Mouse (Mus musculus): ENCODE data around the gene Fnbp1. TPM values are rescaled to one million over a fixed set of nuclear protein-coding genes. Genes with fewer than 3 reads are reported as not detected.

The Fnbp1 gene
- total RNA-seq, 2 experiments from 2014 or later: 7.9 to 13.2 TPM

DNA sequence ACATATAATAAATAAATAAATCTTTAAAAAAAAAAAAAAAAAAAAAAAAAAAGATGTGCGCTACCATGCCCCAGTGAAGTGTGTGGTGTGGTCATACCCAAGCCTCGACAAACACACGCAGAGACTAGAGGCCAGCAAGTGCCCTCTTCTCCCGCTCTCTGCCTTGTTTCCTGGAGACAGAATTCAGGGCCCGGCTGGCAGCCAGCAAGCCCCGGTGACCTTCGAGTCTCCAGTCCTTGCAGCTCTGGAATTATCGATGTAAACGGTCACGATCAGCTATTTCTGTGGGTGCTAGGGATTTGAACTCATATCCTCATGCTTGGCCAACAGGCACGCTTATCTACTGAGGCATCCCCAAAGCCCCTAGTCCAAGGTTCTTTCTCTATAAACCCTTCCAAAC, 43.2 kb downstream of the Fnbp1 start:
- no peak overlapping the region for H3K4me3 ChIP-seq
- peak overlapping the region; percentile 50; the same call in 1 of the 2 replicates for H3K27ac ChIP-seq
- TF ChIP-seq CTCF (IDR thresholded peaks at IDR 0.05): no peak
- DNase-seq: no peak
- intact Hi-C loops (cut with DNase I): no loop called here

DNA sequence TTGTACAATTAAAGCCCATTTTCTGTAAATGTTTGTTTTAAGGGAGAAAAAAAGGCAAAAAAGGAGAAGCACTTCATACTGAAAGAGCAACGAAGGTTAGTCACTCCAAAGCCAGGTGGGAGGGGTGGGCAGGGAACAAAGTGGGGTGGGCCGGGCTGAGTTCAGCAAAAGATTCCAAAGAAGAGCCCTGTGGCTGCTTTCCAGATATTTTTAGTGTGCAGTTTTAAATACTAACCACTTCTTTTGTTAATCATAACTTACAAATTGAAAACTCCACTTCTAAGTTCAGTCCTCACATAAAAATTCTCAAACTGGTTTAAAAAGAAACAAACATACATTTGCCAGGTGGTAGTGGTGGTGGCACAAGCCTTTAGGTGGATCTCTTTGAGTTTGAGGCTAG, 44.5 kb downstream of the Fnbp1 start:
- TF ChIP-seq CTCF (IDR thresholded peaks at IDR 0.05): no peak
- H3K27ac ChIP-seq: no peak overlapping the region
- no peak for DNase-seq
- no peak overlapping the region for H3K4me3 ChIP-seq
- intact Hi-C loops (cut with DNase I): no loop called here

DNA sequence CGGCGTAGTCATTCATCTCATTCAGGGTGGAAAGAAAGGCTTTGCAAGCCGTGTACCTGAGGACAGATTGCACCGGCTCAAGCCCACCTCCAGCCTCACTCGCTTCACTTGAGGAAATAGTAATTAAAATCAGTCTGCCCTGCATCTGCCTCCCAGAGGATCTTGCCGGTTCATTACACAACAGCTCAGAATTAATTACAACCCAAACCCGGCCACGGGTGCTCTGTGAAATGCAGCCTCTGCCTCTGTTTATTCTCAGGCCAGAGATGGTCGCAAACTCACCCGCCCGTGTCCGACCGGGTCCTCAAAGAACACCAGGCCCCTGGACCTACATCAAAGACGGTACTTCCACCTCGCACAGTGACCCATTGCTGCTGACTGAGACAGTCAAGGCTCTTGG, 45.7 kb downstream of the Fnbp1 start:
- intact Hi-C loops (cut with DNase I): no loop called here
- Histone ChIP-seq H3K27ac (no peak overlapping the region), H3K4me3 (no peak overlapping the region)
- no peak for DNase-seq
- no peak for TF ChIP-seq CTCF (IDR thresholded peaks at IDR 0.05)

DNA sequence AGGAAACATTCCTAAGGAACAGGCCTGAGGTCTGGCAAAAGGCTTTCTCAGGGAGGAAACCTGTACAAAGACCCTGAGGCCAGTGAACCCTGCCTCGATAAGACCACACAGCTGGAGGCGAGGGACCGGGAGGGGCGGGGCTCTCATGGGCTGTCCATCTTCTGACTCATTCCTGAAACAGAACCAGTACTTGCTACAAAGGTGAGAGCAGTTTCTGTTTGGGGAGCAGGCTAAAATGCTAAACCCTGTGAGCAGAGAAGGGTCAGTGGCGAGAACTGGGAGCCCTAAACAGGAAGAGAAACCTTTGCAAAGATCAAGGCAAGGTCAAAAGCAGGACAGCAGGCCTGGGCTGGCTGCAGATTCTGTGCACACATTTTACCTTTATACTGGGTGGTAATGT, 47.2 kb downstream of the Fnbp1 start:
- no peak for DNase-seq

DNA sequence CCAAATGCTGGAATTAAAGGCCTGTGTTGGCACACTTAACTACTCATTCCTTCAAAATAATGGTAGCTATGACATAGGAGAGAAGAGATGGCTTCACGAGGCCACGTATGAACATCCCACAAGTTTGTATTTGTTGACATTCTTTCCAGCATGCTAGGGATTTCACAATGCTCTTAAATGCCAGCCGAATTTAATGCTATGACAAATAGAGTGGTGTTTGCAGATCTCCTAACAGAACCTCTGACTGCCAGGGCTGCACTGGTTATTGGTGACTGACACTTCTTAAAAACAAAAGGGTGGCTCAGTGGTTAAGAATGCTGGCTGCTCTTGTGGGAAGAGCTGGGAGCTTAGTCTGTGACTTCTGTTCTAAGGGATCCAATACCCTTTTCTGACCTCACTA, 48.9 kb downstream of the Fnbp1 start:
- intact Hi-C loops (cut with DNase I): no loop called here
- Histone ChIP-seq H3K27ac (no peak overlapping the region), H3K4me3 (no peak overlapping the region)
- DNase-seq: no peak
- no peak for TF ChIP-seq CTCF (IDR thresholded peaks at IDR 0.05)

More for the DNA sequence above, 47.2 kb downstream of the Fnbp1 start:
- intact Hi-C loops (cut with DNase I): no loop called here
- TF ChIP-seq CTCF (IDR thresholded peaks at IDR 0.05): no peak
- Histone ChIP-seq H3K4me3 (no peak overlapping the region), H3K27ac (no peak overlapping the region)

DNA sequence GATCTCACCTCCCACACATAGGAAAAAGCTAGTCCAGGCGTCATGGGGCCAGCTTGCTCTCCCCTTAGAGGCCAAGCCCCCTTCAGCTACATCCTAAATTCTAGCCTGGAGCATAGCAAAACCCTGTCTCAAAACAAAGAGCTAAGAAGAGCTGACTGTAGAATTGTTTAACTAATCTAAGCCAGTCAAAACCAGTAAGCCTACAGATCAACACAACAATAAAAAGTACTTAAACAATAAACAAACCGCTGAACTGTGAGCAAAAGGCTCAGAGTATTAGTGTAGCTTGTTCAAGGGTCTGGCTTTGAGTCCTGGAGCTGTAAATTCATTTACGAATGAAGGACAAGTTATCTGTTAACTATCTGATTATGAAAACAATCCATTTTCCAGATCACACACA, 50.6 kb downstream of the Fnbp1 start:
- no peak for DNase-seq
- no peak overlapping the region for H3K4me3 ChIP-seq
- H3K27ac ChIP-seq: no peak overlapping the region
- TF ChIP-seq CTCF (IDR thresholded peaks at IDR 0.05): no peak
- intact Hi-C loops (cut with DNase I): no loop called here

DNA sequence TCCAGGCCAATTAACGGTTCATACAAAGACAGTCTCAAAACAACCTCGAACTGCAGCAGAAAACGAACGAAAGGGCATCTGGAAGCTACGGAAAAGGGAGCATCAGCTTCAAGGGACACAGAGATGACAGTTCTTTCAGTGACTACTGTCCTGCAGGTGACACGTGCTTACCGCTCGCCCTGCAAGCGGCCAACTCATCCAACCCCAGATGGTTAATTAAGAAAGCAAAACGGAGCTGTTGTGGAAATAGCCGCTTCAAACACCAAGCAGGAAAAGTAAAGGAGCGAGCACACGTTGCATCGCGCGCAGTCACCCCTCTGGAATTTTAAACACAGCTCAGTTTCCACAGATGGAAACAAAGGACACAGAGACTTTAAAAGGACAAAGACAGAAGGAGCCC, 52.2 kb downstream of the Fnbp1 start:
- Histone ChIP-seq H3K27ac (peak overlapping the region; percentile 80; the same call in 1 of the 2 replicates), H3K4me3 (no peak overlapping the region)
- DNase-seq: no peak
- TF ChIP-seq CTCF (IDR thresholded peaks at IDR 0.05): no peak
- intact Hi-C loops (cut with DNase I): no loop called here

DNA sequence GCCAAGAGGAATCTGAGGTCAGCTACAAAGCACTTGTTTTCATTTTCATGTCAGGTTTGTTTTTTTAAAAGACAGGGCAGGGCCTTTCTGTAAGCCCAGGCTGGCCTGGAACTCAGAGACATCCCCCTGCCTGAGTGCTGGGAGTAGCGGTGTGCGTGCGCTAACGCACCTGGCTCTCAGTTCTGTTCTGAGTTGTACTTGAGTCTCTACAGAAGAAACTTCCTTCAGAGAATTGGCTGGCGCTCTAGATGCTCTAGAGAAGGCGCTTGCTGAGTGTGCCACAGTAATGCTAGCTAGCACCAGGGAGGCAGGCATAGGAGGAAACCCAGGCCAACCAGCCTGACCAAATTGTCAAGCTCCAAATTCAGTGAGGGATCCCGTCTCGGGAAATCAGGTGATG, 52.9 kb downstream of the Fnbp1 start:
- intact Hi-C loops (cut with DNase I): no loop called here
- no peak for TF ChIP-seq CTCF (IDR thresholded peaks at IDR 0.05)

DNA sequence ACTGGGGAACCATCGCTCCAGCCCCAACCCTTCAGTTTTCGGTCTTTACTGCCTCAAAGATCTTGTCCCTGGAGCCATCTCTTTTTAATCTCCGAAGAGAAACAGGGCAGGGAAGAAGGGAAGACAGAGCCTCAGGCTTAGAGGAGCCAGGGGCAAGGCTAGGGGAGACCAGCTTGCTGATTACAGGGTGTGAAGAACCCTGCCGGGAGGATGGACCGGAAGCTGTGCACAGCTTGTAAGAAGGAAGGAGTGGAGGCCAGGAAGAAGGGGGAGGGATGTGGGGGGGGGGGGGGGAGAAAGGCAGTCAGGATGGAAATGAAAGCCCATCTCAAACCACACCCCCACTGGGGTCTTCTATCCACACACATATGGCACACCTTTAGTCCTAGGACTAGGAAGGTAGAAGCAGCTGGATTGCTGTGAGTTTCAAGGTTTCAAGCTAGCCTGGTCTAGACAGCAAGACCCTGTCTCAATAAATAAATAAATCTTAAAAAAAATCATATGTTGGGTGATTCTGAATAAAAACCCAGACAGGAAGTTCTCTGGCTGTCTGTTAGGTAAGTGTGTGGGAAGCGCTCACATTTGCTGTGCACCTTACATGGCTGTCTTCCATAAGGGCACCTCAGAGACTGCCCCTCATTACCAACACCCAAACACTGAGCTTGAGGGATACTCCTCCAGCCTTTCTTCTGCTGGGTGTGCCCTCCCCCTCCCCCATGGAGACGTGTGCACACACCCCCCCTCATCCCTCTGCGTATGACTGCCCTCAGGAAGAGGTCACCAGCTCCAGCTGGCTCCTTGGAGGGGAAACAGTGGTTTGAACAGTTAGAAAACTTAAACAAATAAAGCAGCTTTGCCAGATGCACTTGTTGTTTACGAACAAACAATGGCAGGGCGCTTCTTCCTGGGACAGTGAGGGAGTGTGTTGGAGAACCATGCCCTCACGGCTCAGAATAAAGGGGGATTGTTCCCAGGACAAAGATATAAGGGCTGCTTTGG, 53.8 kb downstream of the Fnbp1 start:
- peak; percentile 66 for DNase-seq
- intact Hi-C loops (cut with DNase I): no loop called here
- Histone ChIP-seq H3K27ac (peak overlapping the region; percentile 80), H3K4me3 (peak overlapping the region; percentile 47)
- TF ChIP-seq CTCF (IDR thresholded peaks at IDR 0.05): no peak

More for the DNA sequence above, 52.9 kb downstream of the Fnbp1 start:
- Histone ChIP-seq H3K4me3 (no peak overlapping the region), H3K27ac (peak overlapping the region; percentile 80)
- no peak for DNase-seq

DNA sequence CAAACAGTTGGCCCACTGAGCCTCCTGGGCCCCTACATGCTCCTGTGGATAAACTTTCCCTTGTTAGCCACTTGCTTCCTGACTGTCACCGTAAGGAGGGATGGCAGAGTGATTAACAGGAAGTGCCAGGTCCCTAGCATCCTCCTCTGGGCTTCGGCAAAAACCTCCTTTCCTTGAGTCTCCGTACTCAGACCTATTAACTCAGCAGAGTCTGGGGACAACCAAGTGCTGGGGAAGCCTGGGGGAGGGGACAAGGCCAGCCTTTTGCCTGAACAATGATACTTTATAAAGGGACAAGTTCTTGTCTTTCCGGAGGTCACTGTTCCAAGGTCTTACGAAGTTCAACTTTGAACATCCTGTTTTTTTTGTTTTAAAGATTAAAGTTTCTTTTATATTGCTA, 54.7 kb downstream of the Fnbp1 start:
- no peak for TF ChIP-seq CTCF (IDR thresholded peaks at IDR 0.05)
- peak overlapping the region; percentile 80 for H3K27ac ChIP-seq
- intact Hi-C loops (cut with DNase I): no loop called here

DNA sequence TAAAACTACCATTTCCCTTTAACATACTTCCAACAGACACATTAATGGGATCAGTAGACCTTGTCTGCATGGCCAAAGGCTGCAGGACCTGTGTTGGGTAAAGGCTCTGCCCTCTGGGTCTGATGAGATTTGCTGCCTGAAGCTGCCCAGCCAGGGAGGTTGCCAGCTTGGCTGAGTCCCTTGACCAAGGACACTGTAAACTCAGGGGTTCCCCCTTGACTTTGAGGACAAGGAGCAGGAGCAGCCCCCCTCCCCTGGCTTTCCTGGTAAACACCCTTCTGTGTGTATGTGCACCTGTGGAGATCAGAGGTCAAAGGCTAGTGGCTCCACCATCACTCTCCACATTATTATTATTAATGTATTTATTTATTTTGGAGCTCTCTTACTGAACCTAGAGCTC, 55.3 kb downstream of the Fnbp1 start:
- DNase-seq: no peak
- TF ChIP-seq CTCF (IDR thresholded peaks at IDR 0.05): no peak
- Histone ChIP-seq H3K4me3 (no peak overlapping the region), H3K27ac (peak overlapping the region; percentile 80)
- intact Hi-C loops (cut with DNase I): no loop called here

More for the DNA sequence above, 54.7 kb downstream of the Fnbp1 start:
- DNase-seq: no peak
- no peak overlapping the region for H3K4me3 ChIP-seq

DNA sequence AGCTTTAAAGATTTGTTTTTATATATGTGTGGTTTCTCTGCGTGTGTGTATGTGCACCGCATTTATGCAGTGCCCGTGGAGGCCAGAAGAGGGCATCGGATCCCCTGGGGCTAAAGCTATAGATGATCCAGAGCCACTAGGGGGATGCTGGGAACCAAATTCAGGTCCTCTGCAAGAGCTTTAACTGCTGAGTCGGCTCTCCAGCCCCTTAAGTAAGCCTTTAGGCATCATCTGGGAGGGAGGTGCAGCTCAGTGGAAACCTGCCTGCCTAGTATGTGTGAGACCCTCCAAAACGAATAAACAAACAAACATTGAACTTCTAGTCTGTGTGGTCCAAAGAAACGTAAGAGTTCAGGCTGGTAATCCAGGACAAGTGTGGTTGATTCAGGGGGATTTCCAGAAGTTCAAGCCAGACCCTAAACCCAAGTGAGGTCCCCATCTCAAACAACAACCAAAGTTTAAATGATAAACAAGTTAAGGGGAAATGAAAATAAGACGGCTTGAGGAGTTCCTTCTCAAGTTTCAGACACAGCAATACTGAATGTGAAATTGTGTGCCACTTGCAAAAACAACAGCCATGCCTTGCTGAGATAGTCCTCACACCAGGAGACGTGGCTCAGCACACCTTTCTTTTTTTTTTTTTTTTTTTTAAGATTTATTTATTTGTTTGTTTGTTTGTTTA, 57.5 kb downstream of the Fnbp1 start:
- TF ChIP-seq CTCF (IDR thresholded peaks at IDR 0.05): no peak; the same call in 1 of the 2 replicates
- Histone ChIP-seq H3K4me3 (no peak overlapping the region), H3K27ac (no peak overlapping the region)
- intact Hi-C loops (cut with DNase I): no loop called here
- no peak for DNase-seq

DNA sequence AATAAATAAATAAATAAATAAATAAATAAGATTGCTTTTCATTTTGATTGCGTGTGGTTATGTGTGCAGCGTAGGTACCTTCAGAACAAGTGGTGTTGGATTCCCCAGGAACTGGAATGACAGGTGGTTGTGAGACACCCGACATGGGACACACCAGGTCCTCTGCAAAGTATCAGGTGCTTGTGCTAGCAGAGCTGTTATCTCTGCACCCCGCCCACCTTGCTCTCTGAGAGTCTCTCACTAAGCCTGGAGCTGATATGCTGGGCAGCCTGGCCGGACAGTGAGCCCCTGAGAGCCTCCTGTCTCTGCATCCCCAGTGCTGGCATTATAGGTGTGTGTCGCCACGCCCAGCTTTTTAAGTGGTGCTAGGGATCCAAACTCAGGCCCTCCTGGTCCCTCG, 58.4 kb downstream of the Fnbp1 start:
- no peak for DNase-seq
- intact Hi-C loops (cut with DNase I): no loop called here
- no peak overlapping the region for H3K4me3 ChIP-seq
- no peak overlapping the region for H3K27ac ChIP-seq
- no peak for TF ChIP-seq CTCF (IDR thresholded peaks at IDR 0.05)

Measured in gastrocnemius, adult 2 months (tissue).